Mouse (Mus musculus): ENCODE measurements at regions not wholly inside any gene's neighbourhood (a gene's known extent, or its start where the extent isn't known, plus 50 kb on each side); places are given as distances from the start of the nearest gene placed in this dataset.

GRCm38 (mm10) chr5:73729646-73730045 lies 78.5 kb downstream of the Spata18 start:
- DNase-seq, result no peak

DNA sequence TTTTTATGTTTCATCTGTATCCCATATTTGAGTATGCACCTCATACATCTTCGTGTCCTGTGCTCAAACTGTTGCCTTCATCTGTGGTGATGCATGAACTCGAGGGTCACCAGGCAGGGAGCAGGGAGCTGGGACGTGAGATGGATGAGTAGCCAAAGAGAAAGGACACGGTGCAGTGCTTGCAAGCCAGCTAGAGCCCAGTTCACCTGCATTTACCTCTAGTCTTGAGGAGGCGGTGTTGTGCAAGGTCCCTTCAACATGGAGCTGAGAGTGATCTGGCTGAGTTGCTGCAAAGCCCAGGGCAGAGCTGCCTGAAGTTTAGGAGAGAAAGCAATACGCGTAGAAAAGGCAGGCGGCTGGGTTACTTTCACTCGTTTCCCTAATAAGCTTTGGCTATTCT lies 80.2 kb downstream of the Spata18 start:
- no peak for DNase-seq

- no peak for DNase-seq
These were observed 80.9 kb downstream of the Spata18 start for GRCm38 (mm10) chr5:73731991-73732565.

- DNase-seq, result no peak
These were observed 89.6 kb downstream of the Spata18 start for GRCm38 (mm10) chr5:73740766-73741165.

- no peak for DNase-seq
These were observed 90.3 kb downstream of the Spata18 start for GRCm38 (mm10) chr5:73741441-73741840.

- no peak for DNase-seq
These were observed 92.8 kb downstream of the Spata18 start for GRCm38 (mm10) chr5:73743953-73744352.

DNA sequence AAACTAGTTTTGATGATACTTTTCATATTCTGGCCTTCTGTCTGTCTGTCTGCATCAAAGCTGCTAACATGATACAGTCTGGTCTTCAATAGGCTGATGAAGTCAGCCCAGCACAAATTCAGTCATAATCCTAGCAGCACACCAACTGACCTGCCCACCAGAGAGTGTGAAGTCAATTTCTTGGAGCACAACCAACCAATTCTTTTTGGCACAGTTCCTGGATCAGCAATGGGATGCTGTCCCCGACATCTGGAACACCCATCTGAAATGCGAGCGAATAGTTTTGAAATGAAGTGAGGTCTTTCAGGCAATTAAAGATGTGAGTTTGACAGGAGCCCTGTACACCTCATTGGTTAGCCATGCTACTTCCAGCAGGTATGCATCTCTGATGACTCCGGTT lies 98.6 kb downstream of the Spata18 start:
- no peak for DNase-seq

DNA sequence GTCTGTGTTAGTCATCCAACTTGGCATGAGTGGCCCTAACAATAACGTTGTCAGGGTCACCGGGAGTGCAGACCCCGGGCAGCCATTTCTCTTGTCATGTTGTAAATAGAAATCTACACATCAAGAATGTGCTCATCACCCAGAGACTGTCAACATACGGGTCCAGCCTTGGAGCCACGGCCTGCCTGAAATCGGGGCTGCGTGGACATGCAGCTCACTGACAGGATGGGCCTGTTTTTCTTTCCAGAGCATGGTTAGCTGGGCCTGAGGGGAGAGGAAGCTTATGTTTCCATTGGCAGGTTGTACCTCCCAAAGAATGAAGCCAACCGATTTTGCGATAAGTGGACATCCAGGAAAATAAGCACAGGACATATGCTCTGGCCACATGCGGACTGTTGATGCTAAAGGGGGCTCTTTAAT lies 101.1 kb downstream of the Spata18 start:
- no peak for DNase-seq

- no peak for DNase-seq
These were observed 102.6 kb downstream of the Spata18 start for GRCm38 (mm10) chr5:73753827-73754226.

GRCm38 (mm10) chr5:73758534-73758933 lies 107.4 kb downstream of the Spata18 start:
- no peak for DNase-seq

DNA sequence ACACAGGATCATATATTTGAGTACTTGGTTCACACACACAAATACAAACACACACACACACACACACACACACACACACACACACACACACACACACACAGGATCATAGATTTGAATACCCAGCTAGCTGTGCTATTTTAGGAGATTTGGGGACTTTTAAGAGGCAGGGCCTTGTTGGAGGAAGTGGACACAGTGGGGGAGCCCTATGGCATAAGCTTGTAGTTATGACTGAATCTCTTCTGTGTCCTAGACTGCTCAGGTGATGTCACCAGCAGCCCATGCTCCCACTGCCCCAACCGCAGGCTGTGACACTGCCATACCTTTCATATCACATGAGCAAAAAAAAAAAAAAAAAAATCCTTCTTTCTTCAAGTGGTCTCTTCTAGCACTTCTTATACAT lies 110.1 kb downstream of the Spata18 start:
- no peak for DNase-seq

- peak; percentile 31 for DNase-seq
These were observed 110.5 kb downstream of the Spata18 start for GRCm38 (mm10) chr5:73761709-73762108.

- DNase-seq, result no peak
These were observed 113.0 kb downstream of the Spata18 start for GRCm38 (mm10) chr5:73764226-73764625.

GRCm38 (mm10) chr5:73765466-73765865 lies 114.3 kb downstream of the Spata18 start:
- peak; percentile 13 for DNase-seq

GRCm38 (mm10) chr5:73768253-73768652 lies 117.1 kb downstream of the Spata18 start:
- DNase-seq, result no peak

DNA sequence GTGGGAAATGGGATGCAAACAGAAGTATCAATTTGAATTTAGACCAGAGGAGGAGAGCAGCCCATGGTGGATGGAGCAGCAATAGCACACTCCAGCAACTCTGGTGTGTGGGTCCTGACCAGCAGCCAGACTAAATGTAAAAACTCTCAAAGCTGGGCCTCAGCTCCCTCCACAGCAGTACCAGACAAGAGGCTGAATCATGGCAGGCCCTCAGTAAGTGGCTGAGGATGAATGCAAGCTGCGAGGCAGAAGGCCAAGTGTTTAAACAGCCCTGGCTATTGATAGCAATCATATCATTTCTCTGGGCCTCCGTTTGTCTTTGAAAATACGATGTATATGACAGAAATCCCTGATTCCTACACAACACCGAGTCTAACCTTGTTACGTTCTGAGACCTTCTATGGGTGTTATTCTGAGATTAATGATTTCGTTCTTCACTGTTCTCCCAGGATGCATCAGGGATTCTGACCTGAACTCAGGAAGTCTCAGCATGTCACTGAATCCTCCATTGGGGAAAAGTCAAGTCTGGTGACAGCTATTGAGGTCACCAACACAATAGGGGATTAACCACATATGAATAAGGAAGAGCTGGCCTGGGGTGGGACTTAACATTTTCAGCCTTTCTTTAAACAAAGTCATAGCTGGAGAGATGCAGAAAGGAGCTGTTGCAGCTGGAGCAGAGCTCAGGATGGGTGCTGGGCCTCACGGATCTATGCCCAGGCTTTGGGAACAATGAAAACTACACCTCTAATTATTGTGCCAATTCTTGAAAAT lies 124.8 kb downstream of the Spata18 start:
- DNase-seq, result no peak

DNA sequence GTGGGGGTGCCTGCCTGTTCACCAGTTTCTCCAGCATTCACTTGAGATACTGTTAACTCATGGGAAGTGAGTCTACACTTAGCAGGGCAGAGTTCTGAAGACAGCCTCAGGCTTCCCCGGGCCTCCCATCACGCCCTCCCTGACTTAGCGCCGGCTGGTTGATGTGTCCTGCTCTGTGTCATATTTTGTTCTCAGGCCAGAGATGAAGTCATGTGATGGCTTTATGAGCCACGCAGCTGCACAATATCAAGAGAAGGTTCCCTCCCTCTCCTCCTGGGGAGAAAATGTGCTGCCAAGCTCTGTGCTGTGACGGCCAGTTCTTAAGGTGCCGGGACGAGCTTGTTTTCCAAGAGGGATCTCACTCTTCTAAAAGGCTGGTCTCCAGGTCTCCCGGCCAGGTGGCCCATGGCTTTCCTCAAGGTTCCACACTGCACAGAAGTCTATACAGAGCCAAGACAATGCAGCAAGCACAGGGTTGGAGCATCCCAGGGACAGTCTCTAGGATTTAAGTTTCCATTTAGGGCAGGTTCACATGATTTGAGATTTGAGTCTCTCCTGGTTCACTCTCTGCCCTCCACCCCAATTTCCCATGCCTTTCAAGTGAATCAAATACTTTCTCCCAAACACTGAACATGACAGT lies 126.2 kb downstream of the Spata18 start:
- DNase-seq, result peak; percentile 19

DNA sequence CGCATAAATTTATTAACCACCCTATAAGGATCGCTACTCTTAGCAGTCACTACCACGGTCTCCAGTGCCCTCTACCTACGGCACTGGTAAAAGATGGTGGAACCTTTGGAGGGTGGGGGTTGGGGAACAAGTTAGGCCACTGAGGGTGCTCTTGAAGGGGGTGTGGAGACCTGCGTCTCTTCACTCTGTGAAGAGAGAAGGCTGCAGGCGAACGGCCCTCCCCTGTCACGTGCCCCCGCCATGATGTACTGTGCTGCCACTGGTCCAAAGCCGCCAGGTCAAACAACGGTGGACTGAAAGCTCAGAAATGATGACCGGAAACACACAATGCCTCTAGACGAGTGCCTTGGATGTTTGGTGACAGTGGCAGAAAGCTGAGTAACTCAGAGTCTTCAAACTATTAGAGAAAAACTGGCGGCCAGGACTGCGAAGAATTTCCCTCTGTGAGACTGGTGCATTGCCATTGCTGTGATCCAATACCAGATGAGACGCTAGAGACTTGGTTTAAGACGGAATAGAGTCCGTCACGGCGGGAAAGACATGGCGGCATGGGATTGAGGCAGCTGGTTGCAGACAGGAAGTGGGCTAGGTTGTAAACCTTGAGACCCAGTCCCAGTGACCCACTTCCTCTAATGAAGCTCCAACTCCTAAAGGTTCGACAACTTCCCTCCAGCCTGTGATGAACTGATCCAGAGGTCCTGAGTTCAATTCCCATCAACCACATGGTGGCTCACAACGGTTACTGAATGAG lies 130.2 kb downstream of the Spata18 start:
- DNase-seq, result no peak

DNA sequence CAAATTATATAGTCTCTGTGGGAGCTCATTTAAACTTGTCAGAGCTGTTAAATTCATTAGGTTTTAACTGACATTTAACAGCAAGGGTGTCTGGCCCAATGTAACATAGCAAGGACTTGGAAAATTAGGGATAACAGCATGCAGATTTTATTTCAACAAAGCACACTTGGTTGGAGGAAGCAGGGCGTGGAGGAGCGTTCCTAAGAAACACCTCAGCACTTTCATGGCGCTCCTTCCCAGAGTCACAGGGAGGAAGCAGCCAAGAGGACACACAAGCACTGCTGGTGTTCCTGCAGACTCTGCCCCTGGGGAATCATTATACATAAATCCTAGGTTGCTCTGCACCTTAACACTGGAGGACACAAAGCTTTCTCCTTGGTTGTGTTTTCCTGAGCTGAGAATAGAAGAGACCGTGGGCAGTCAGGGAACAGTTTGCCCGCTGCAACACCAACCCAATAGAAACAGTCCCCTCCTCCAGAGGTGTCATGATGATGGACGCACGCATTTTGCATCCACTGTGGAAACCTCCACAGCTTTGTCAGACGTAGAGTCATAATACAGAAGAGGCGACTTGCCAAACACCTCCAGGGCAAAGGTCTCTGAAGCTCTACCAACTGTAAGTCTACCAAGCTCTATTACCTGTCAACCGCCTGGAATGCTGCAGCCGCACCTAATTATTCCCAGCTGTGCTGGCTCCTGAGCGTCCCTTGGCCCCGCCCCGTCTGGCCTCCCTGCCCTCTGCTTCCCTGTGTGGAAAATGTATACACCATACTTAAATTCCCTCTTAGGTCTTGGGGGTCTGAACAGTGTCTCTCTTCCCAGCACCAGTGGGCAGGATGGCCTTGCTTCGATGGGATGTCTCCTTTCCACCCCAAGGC lies 131.3 kb downstream of the Spata18 start:
- no peak for DNase-seq

- DNase-seq, result no peak
These were observed 136.1 kb downstream of the Spata18 start for GRCm38 (mm10) chr5:73787275-73787674.

- DNase-seq, result no peak
These were observed 141.0 kb downstream of the Spata18 start for GRCm38 (mm10) chr5:73792216-73792615.

- DNase-seq, result no peak
These were observed 145.0 kb downstream of the Spata18 start for GRCm38 (mm10) chr5:73796201-73796600.
